Mouse (Mus musculus) cerebellum, adult 2 months (tissue): ENCODE data around the gene Kif17. TPM values are rescaled to one million over a fixed set of nuclear protein-coding genes. Genes with fewer than 3 reads are reported as not detected.

Experiments
- DNase-seq, 2 experiments: peaks; one replicate each; pipeline ENCODE4 v3.0.0; 2021
- H3K27ac ChIP-seq: fragments of 200-500 bp; 2 replicates; pipeline ENCODE4 v1.5.1; 2012; ENCODE audit warnings: low read length, control low read depth, inconsistent platforms; ENCODE audit not compliant: insufficient read depth
- H3K27me3 ChIP-seq: fragments of 200-500 bp; 2 replicates; pipeline ENCODE4 v1.6.1; 2012; ENCODE audit warnings: inconsistent platforms, mild to moderate bottlenecking, low read length, moderate library complexity; ENCODE audit not compliant: control insufficient read depth, insufficient read depth
- H3K4me1 ChIP-seq: fragments of 200-500 bp; 2 replicates; pipeline ENCODE4 v1.6.1; 2011; ENCODE audit warnings: low read length; ENCODE audit not compliant: control insufficient read depth, insufficient read depth
- H3K4me3 ChIP-seq: fragments of 200-500 bp; replicated peaks from 2 replicates; pipeline ENCODE3; 2011; ENCODE audit warnings: mild to moderate bottlenecking, low read depth, low read length, control low read depth; ENCODE audit not compliant: insufficient read depth
- CTCF ChIP-seq: fragments of 200-500 bp; IDR thresholded peaks from 2 replicates; pipeline ENCODE4 v1.5.1; 2011; ENCODE audit warnings: low read depth, mild to moderate bottlenecking, control low read depth, low read length, moderate library complexity, borderline replicate concordance; ENCODE audit not compliant: insufficient read depth
- POLR2A ChIP-seq: fragments of 200-500 bp; IDR thresholded peaks from 2 replicates; pipeline ENCODE4 v1.6.1; 2011; ENCODE audit warnings: low read length, control low read depth, borderline replicate concordance; ENCODE audit not compliant: insufficient read depth
- WGBS: fragments of 180-500 bp; shearing (Covaris S2); methylation state at CpG from one replicate; pipeline ENCODE4 v1.1.7; 2018; 5-methylcytosine and 5-hydroxymethylcytosine counted together
- polyA plus RNA-seq: library from polyadenylated mRNA; depleted of rRNA; stranded (reverse); fragments of >200 nt; gene quantifications from 2 replicates; pipeline ENCODE4 v1.2.3, GENCODE M21; 2012

Kif17 gene
- polyA plus RNA-seq, 1 experiment, result 12.7 TPM

GRCm38 (mm10) chr4:138318509-138319266 is 68.5 kb downstream of the Kif17 start:
- 50% methylated on average over 6 of the region's 6 CpGs for WGBS
- DNase-seq, result peak; percentile 45 to 70
- no peak overlapping the region for H3K27ac ChIP-seq
- H3K4me3 ChIP-seq, result no peak overlapping the region
- H3K4me1 ChIP-seq, result peaks cover 4% of the 10 kb centered on the region
- H3K27me3 ChIP-seq, result no peaks in the 10 kb centered on the region
- TF ChIP-seq POLR2A (no peak), CTCF (peak; percentile 80)

GRCm38 (mm10) chr4:138319508-138319907 is 69.3 kb downstream of the Kif17 start:
- Histone ChIP-seq H3K4me3 (no peak overlapping the region), H3K27me3 (no peaks in the 10 kb centered on the region), H3K27ac (no peak overlapping the region), H3K4me1 (peaks cover 4% of the 10 kb centered on the region)
- peak; percentile 81 to 89 for DNase-seq
- TF ChIP-seq CTCF, result peak; percentile 100
- TF ChIP-seq POLR2A, result no peak
- 23% methylated on average over 10 of the region's 10 CpGs for WGBS

GRCm38 (mm10) chr4:138320711-138321110 is 70.5 kb downstream of the Kif17 start:
- 68% methylated on average over 11 of the region's 11 CpGs for WGBS
- TF ChIP-seq CTCF (no peak), POLR2A (no peak)
- DNase-seq, result no peak
- no peaks in the 10 kb centered on the region for H3K27me3 ChIP-seq
- H3K4me1 ChIP-seq, result peaks cover 4% of the 10 kb centered on the region
- H3K4me3 ChIP-seq, result no peak overlapping the region
- no peak overlapping the region for H3K27ac ChIP-seq

GRCm38 (mm10) chr4:138321488-138321887 is 71.3 kb downstream of the Kif17 start:
- 56% methylated on average over 7 of the region's 7 CpGs for WGBS

GRCm38 (mm10) chr4:138322692-138323091 is 72.5 kb downstream of the Kif17 start:
- DNase-seq, result no peak
- no peak overlapping the region for H3K27ac ChIP-seq
- WGBS, result 30% methylated on average over 4 of the region's 4 CpGs
- peaks cover 4% of the 10 kb centered on the region for H3K4me1 ChIP-seq
- H3K27me3 ChIP-seq, result no peaks in the 10 kb centered on the region
- H3K4me3 ChIP-seq, result no peak overlapping the region
- TF ChIP-seq POLR2A (no peak), CTCF (no peak)

More at GRCm38 (mm10) chr4:138321488-138321887, 71.3 kb downstream of the Kif17 start:
- Histone ChIP-seq H3K4me1 (peaks cover 4% of the 10 kb centered on the region), H3K27me3 (no peaks in the 10 kb centered on the region), H3K4me3 (no peak overlapping the region), H3K27ac (no peak overlapping the region)
- TF ChIP-seq POLR2A (no peak), CTCF (no peak)
- no peak for DNase-seq

- no peak overlapping the region for H3K27ac ChIP-seq
- TF ChIP-seq CTCF, result no peak
- TF ChIP-seq POLR2A, result no peak
- no peak overlapping the region for H3K4me3 ChIP-seq
- H3K27me3 ChIP-seq, result no peaks in the 10 kb centered on the region
- no peak for DNase-seq
- 38% methylated on average over 4 of the region's 4 CpGs for WGBS
- peaks cover 4% of the 10 kb centered on the region for H3K4me1 ChIP-seq
Observed at GRCm38 (mm10) chr4:138323753-138324152, 73.5 kb downstream of the Kif17 start.

- WGBS, result 91% methylated on average over 3 of the region's 3 CpGs
- Histone ChIP-seq H3K4me1 (peaks cover 4% of the 10 kb centered on the region), H3K4me3 (no peak overlapping the region), H3K27ac (no peak overlapping the region), H3K27me3 (no peaks in the 10 kb centered on the region)
- TF ChIP-seq CTCF (no peak), POLR2A (no peak)
- no peak for DNase-seq
Observed at GRCm38 (mm10) chr4:138324451-138324850, 74.2 kb downstream of the Kif17 start.

- Histone ChIP-seq H3K27ac (peak overlapping the region; percentile 79), H3K4me1 (peaks cover 4% of the 10 kb centered on the region), H3K4me3 (peak overlapping the region; percentile 68), H3K27me3 (no peaks in the 10 kb centered on the region)
- WGBS, result under 1% methylated on average over 45 of the region's 45 CpGs
- peak; percentile 94 to 97 for DNase-seq
- TF ChIP-seq POLR2A, result peak; percentile 29; the same call in 1 of the 2 replicates
- TF ChIP-seq CTCF, result no peak
Observed at GRCm38 (mm10) chr4:138325466-138326076, 75.3 kb downstream of the Kif17 start.
